In genomic region chr8:73054726-73055125, GRCm38 (mm10) we compare ENCODE assay signal across 22 mouse cellular contexts.
DNase-seq lines count a peak whose midpoint lies in the region; ATAC-seq and TF ChIP-seq lines count a peak whose summit lies in the region.
"Had no signal": no experiment of that assay in that cellular context is flagged by ENCODE, and none has a peak within 500 bp of the region (broad histone marks: within the 10 kb centered on the region; RNA-seq: fewer than 3 reads in every experiment).

No protein-coding gene starts in this region.

- TF ChIP-seq CTCF in gastrocnemius, adult 2 months (IDR thresholded peaks at IDR 0.05): no peak
- no peak for TF ChIP-seq CTCF in liver, postnatal 0 days (IDR thresholded peaks at IDR 0.05; ENCODE audit: low read depth)

- H3K4me2 ChIP-seq in liver, postnatal 0 days (ENCODE audit: low read depth, low read length): no peak overlapping the region
- H3K4me2 ChIP-seq in liver, embryonic 11.5 days: no peak overlapping the region
- H3K4me2 ChIP-seq: embryonic facial prominence, embryonic 12.5 days; forebrain, embryonic 13.5 days; forebrain, embryonic 15.5 days had no signal

- H3K4me3 ChIP-seq in gastrocnemius, adult 2 months: no peak overlapping the region
- no peak overlapping the region for H3K4me3 ChIP-seq in liver, postnatal 0 days (ENCODE audit: low read depth, low read length)
- no peak overlapping the region for H3K4me3 ChIP-seq in liver, embryonic 11.5 days (ENCODE audit: low read depth, low read length)
- H3K4me3 ChIP-seq: embryonic facial prominence, embryonic 10.5 days; embryonic facial prominence, embryonic 12.5 days; forebrain, embryonic 13.5 days; forebrain, embryonic 15.5 days had no signal

- peak; percentile 23; the same call in 1 of the 2 replicates for ATAC-seq in liver, postnatal 0 days
- no peak for ATAC-seq in liver, embryonic 11.5 days (replicated peaks; ENCODE audit: low FRiP score)
- ATAC-seq: activated CD4-positive, CD25-positive, alpha-beta regulatory T cell, adult 4 months; CD4-positive, CD25-positive, alpha-beta regulatory T cell, adult 4 months; forebrain, embryonic 13.5 days; forebrain, embryonic 15.5 days had no signal

- no peak for TF ChIP-seq EP300 in liver, postnatal 0 days (IDR thresholded peaks at IDR 0.05; ENCODE audit: low read depth)

- H3K27ac ChIP-seq in gastrocnemius, adult 2 months: peak overlapping the region; percentile 63; the same call in 1 of the 2 replicates
- no peak overlapping the region for H3K27ac ChIP-seq in liver, postnatal 0 days (ENCODE audit: low read depth)
- H3K27ac ChIP-seq in liver, embryonic 11.5 days (ENCODE audit: low read depth, low read length): no peak overlapping the region
- H3K27ac ChIP-seq: embryonic facial prominence, embryonic 10.5 days; embryonic facial prominence, embryonic 12.5 days; forebrain, embryonic 13.5 days; forebrain, embryonic 15.5 days had no signal

- WGBS in liver, postnatal 0 days (ENCODE audit: insufficient replicate concordance): 55% methylated on average over 1 of the region's 1 CpGs
- WGBS in liver, embryonic 11.5 days: 78% methylated on average over 1 of the region's 1 CpGs

- no peak for DNase-seq in gastrocnemius, adult 2 months
- DNase-seq in gastrocnemius, postnatal 4 days (ENCODE audit: low spot score in 2 of 2): no peak
- DNase-seq in liver, postnatal 0 days: no peak
- no peak for DNase-seq in liver, embryonic 11.5 days (ENCODE audit: low spot score)
- no peak for DNase-seq in kidney, adult 9 months
- DNase-seq: adrenal gland, adult 8-10 months; adrenal gland, postnatal 14 days; adrenal gland, postnatal 36 days; B cell, adult 2 months; cerebellum, adult 11-12 months; cerebellum, adult 2 months; cerebellum, adult 9-10 months; cerebellum, postnatal 10 days; cerebellum, postnatal 25 days had no signal

- no peaks in the 10 kb centered on the region for H3K27me3 ChIP-seq in liver, postnatal 0 days (ENCODE audit: insufficient read depth, low read length)
- H3K27me3 ChIP-seq in liver, embryonic 11.5 days (replicated peaks; ENCODE audit: control insufficient read depth, insufficient read depth, low read length): no peaks in the 10 kb centered on the region
- H3K27me3 ChIP-seq: embryonic facial prominence, embryonic 12.5 days; forebrain, embryonic 13.5 days; forebrain, embryonic 15.5 days; Patski had no signal

- H3K9me3 ChIP-seq in liver, postnatal 0 days (ENCODE audit: low read length): no peaks in the 10 kb centered on the region
- no peaks in the 10 kb centered on the region for H3K9me3 ChIP-seq in liver, embryonic 11.5 days (ENCODE audit: control insufficient read depth, low read length)
- H3K9me3 ChIP-seq: embryonic facial prominence, embryonic 10.5 days; embryonic facial prominence, embryonic 12.5 days; forebrain, embryonic 13.5 days; forebrain, embryonic 15.5 days; G1E had no signal

- no peak overlapping the region for H3K9ac ChIP-seq in liver, postnatal 0 days (replicated peaks)
- no peak overlapping the region for H3K9ac ChIP-seq in liver, embryonic 11.5 days (ENCODE audit: low read depth, low read length)
- H3K9ac ChIP-seq: embryonic facial prominence, embryonic 12.5 days; forebrain, embryonic 13.5 days; forebrain, embryonic 15.5 days had no signal

- no peaks in the 10 kb centered on the region for H3K4me1 ChIP-seq in liver, postnatal 0 days (ENCODE audit: insufficient read depth)
- no peaks in the 10 kb centered on the region for H3K4me1 ChIP-seq in liver, embryonic 11.5 days (replicated peaks; ENCODE audit: control insufficient read depth, insufficient read depth, low read length)
- H3K4me1 ChIP-seq: embryonic facial prominence, embryonic 10.5 days; embryonic facial prominence, embryonic 12.5 days; forebrain, embryonic 13.5 days; forebrain, embryonic 15.5 days had no signal

- H3K36me3 ChIP-seq in liver, postnatal 0 days (replicated peaks; ENCODE audit: insufficient read depth, low read length): no peaks in the 10 kb centered on the region
- no peaks in the 10 kb centered on the region for H3K36me3 ChIP-seq in liver, embryonic 11.5 days (ENCODE audit: control insufficient read depth, insufficient read depth, low read length)
- H3K36me3 ChIP-seq: embryonic facial prominence, embryonic 10.5 days; embryonic facial prominence, embryonic 12.5 days; forebrain, embryonic 15.5 days; G1E had no signal

- intact Hi-C loops in gastrocnemius, adult 2 months (cut with DNase I): no loop called here
